Mouse (Mus musculus) brain, embryonic 14.5 days (tissue): ENCODE measurements around the gene Capn11.

Experiments
- CTCF ChIP-seq: fragments of 200-500 bp; IDR thresholded peaks from 2 replicates; pipeline ENCODE4 v1.5.1; 2012; ENCODE audit warnings: inconsistent platforms, mild to moderate bottlenecking, moderate library complexity, borderline replicate concordance; ENCODE audit not compliant: insufficient read depth, insufficient read length; ENCODE audit errors: extremely low read depth
- POLR2A ChIP-seq: fragments of 200-500 bp; IDR thresholded peaks from 2 replicates; pipeline ENCODE4 v1.6.1; 2012; ENCODE audit warnings: mild to moderate bottlenecking, inconsistent platforms, borderline replicate concordance; ENCODE audit not compliant: poor library complexity, insufficient read depth, insufficient read length, severe bottlenecking; ENCODE audit errors: extremely low read depth

DNA sequence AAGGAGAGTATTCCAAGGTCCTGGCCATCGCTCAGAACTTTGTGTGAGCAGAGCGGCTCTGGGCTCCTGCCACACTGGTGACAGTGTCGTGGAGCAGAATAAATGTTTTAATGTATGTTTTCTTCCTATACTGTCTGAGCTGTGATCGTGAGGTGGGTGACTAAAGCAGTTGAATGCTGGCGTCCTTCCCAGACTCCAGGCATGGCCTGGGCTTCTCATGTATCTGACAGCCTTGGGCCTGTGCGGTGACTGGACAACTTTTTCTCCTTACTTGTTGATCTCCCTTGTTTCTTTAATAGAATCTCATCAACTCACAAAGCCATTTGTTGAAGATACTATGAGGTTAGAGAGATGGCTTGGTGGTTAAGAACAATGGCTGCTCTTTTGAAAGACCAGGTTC, 39.2 kb upstream of the Capn11 start:
- no peak for TF ChIP-seq CTCF
- no peak for TF ChIP-seq POLR2A
